Mouse (Mus musculus): Measurements from ENCODE around the gene Cdk14. TPM values are rescaled to one million over a fixed set of nuclear protein-coding genes. Genes with fewer than 3 reads are reported as not detected.

Gene Cdk14
- total and polyA plus RNA-seq, 2 experiments from 2014 or later, result 53.0 to 63.9 TPM

DNA sequence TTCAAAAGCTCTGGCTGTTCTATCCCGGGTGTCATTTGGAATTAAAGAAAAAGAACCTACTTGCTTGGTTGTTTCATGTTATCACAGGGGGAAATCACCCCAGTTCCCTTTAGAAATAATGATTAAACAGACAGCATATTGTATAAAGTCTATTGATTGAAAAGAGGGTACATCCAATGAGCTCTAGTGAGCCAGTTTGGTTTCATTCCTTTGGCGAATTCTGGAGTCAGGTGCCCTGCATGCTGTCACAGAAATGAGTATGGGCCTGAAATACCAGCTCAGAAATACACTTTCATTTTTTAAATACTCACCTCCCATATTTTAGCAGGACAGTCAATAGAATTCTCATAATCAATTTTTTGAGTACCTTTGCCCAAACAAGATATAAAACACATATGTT, 598.1 kb downstream of the Cdk14 start:
- TF ChIP-seq CTCF (IDR thresholded peaks at IDR 0.05; ENCODE audit: low read depth), result no peak
- ATAC-seq (no peak), DNase-seq (ENCODE audit: low spot score) (no peak)
- no peaks in the 10 kb centered on the region for H3K4me1 ChIP-seq (ENCODE audit: insufficient read depth, low read length)
- no peaks in the 10 kb centered on the region for H3K36me3 ChIP-seq (ENCODE audit: insufficient read depth, low read length)
- H3K9ac ChIP-seq (replicated peaks; ENCODE audit: low read length), result no peak overlapping the region
- 35% methylated on average over 2 of the region's 2 CpGs for WGBS
- no peak overlapping the region for H3K4me3 ChIP-seq (ENCODE audit: low read length)
- H3K4me2 ChIP-seq (ENCODE audit: low read depth, low read length), result peak overlapping the region; percentile 29; the same call in 1 of the 2 replicates
- H3K27me3 ChIP-seq (ENCODE audit: insufficient read depth, low read length), result no peaks in the 10 kb centered on the region
- no peak overlapping the region for H3K27ac ChIP-seq
- no peaks in the 10 kb centered on the region for H3K9me3 ChIP-seq (ENCODE audit: low read length)

DNA sequence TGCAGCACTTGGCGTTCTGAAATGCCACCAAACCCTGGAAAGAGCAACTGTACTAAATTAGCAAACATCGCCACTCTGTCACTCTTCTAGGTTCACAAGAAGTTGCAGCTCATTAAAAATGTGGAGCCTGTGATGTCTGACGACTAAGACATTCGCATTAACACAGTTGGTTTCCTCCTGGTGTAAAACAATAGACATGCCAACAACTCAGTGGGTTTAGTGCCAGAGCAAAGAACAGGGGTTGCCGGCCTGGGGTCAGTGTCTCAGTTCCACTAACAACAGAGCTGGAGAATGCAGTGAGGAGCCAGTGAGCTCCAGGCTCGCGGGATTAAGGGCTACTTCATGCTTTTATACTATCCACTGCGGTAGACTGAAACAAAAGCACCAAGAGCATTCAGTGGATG, 598.7 kb downstream of the Cdk14 start:
- H3K27me3 ChIP-seq (ENCODE audit: insufficient read depth, low read length), result no peaks in the 10 kb centered on the region
- TF ChIP-seq CTCF (IDR thresholded peaks at IDR 0.05; ENCODE audit: low read depth), result no peak
- no peak overlapping the region for H3K4me3 ChIP-seq (ENCODE audit: low read length)
- H3K4me2 ChIP-seq (ENCODE audit: low read depth, low read length), result peak overlapping the region; percentile 29
- H3K36me3 ChIP-seq (ENCODE audit: insufficient read depth, low read length), result no peaks in the 10 kb centered on the region
- ATAC-seq (peak; percentile 71), DNase-seq (ENCODE audit: low spot score) (peak; percentile 33)
- no peaks in the 10 kb centered on the region for H3K4me1 ChIP-seq (ENCODE audit: insufficient read depth, low read length)
- no peak overlapping the region for H3K27ac ChIP-seq
- no peak overlapping the region; the same call in 1 of the 2 replicates for H3K9ac ChIP-seq (replicated peaks; ENCODE audit: low read length)
- H3K9me3 ChIP-seq (ENCODE audit: low read length), result no peaks in the 10 kb centered on the region
- 10% methylated on average over 8 of the region's 8 CpGs for WGBS

DNA sequence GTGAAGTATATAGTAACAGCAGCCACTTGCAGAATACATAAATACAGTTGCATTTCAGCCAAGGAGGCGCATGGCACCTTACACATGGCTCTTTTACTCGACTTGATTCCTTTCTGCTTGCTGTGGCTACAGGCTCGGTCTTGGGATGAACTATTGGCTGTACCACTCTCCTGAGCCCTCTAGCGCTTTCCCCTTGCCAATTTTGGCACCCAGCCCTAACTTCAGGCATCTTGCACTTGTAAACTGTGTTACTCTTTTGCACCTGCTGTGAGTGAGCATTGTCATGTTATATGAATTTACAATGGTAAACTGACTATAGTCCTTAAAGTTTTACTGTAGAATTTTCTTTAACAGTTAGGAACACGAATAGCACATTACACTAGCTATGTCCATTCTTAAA, 603.1 kb downstream of the Cdk14 start:
- H3K9me3 ChIP-seq (ENCODE audit: low read length), result no peaks in the 10 kb centered on the region
- H3K27me3 ChIP-seq (ENCODE audit: insufficient read depth, low read length), result no peaks in the 10 kb centered on the region
- H3K9ac ChIP-seq (replicated peaks; ENCODE audit: low read length), result no peak overlapping the region
- H3K36me3 ChIP-seq (ENCODE audit: insufficient read depth, low read length), result no peaks in the 10 kb centered on the region
- H3K4me1 ChIP-seq (ENCODE audit: insufficient read depth, low read length), result peaks cover 3% of the 10 kb centered on the region; the same call in 1 of the 2 replicates
- no peak for ATAC-seq
- no peak overlapping the region for H3K27ac ChIP-seq
- H3K4me2 ChIP-seq (ENCODE audit: low read depth, low read length), result no peak overlapping the region
- H3K4me3 ChIP-seq (ENCODE audit: low read length), result no peak overlapping the region
- TF ChIP-seq CTCF (IDR thresholded peaks at IDR 0.05; ENCODE audit: low read depth), result peak; percentile 40
- DNase-seq (ENCODE audit: low spot score), result peak; percentile 62
- 55% methylated on average over 5 of the region's 5 CpGs for WGBS

DNA sequence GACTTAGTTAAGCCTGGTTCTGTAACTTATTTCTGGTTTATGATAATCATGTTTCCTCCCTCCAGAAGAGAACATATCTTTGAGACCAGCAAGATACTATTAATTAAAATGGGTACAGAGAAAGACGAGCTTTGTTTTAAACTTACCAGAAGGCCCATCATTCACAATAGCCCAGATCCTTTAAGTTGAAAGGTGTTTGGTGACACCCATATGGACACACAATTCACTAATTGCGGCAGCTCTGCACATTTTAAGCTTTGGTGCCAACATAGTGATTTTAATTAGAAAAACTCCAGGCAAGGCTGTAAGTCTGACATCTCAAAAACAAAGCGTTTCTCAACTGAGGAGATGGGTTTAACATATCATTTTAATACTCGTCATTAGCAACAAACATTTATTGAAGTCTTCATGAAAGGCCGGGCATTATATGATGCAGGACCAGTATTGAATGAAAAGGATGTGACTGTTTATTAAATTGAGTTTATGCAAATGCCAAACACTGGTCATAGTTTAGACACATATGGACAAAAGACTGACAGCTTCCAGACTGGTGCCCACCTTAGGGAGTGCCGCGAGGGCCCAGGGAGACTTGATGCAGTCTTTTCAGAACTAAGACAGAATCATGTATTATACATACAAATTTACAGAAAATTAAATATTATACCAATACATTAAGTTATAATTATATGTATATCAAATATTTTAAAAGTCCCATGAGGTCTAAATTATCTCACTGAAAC, 605.5 kb downstream of the Cdk14 start:
- Histone ChIP-seq H3K9me3 (ENCODE audit: low read length) (no peaks in the 10 kb centered on the region), H3K4me1 (ENCODE audit: insufficient read depth, low read length) (peaks cover 3% of the 10 kb centered on the region; the same call in 1 of the 2 replicates), H3K9ac (replicated peaks; ENCODE audit: low read length) (no peak overlapping the region), H3K36me3 (ENCODE audit: insufficient read depth, low read length) (no peaks in the 10 kb centered on the region), H3K4me3 (ENCODE audit: low read length) (no peak overlapping the region), H3K4me2 (ENCODE audit: low read depth, low read length) (no peak overlapping the region), H3K27ac (no peak overlapping the region), H3K27me3 (ENCODE audit: insufficient read depth, low read length) (no peaks in the 10 kb centered on the region)
- TF ChIP-seq CTCF (IDR thresholded peaks at IDR 0.05; ENCODE audit: low read depth), result no peak
- DNase-seq (ENCODE audit: low spot score), result no peak
- WGBS, result 81% methylated on average over 7 of the region's 7 CpGs
- no peak for ATAC-seq

DNA sequence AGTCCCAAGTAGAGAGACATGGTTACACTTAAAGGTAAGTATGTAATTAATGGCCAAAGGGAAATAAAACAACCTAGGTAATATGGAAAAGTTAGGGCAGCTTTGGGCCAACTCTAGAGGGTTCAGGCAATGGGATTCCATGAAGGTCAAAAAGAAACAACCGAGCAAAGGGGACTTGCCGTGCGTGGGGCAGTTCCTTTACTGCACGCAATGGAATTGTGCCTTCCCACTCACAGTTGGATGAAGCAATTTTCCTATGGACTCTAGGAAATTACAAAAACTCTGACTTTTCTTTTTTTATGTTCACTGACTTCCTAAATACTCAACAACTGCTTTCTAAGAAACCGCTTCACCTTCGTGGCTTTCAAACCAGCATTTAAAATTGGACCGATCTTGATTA, 606.8 kb downstream of the Cdk14 start:
- Histone ChIP-seq H3K9ac (replicated peaks; ENCODE audit: low read length) (no peak overlapping the region), H3K4me2 (ENCODE audit: low read depth, low read length) (no peak overlapping the region), H3K4me3 (ENCODE audit: low read length) (no peak overlapping the region), H3K9me3 (ENCODE audit: low read length) (no peaks in the 10 kb centered on the region), H3K36me3 (ENCODE audit: insufficient read depth, low read length) (no peaks in the 10 kb centered on the region), H3K4me1 (ENCODE audit: insufficient read depth, low read length) (peaks cover 3% of the 10 kb centered on the region; the same call in 1 of the 2 replicates), H3K27ac (no peak overlapping the region), H3K27me3 (ENCODE audit: insufficient read depth, low read length) (no peaks in the 10 kb centered on the region)
- no peak for ATAC-seq
- WGBS, result 96% methylated on average over 7 of the region's 7 CpGs
- no peak for DNase-seq (ENCODE audit: low spot score)
- TF ChIP-seq CTCF (IDR thresholded peaks at IDR 0.05; ENCODE audit: low read depth), result no peak

DNA sequence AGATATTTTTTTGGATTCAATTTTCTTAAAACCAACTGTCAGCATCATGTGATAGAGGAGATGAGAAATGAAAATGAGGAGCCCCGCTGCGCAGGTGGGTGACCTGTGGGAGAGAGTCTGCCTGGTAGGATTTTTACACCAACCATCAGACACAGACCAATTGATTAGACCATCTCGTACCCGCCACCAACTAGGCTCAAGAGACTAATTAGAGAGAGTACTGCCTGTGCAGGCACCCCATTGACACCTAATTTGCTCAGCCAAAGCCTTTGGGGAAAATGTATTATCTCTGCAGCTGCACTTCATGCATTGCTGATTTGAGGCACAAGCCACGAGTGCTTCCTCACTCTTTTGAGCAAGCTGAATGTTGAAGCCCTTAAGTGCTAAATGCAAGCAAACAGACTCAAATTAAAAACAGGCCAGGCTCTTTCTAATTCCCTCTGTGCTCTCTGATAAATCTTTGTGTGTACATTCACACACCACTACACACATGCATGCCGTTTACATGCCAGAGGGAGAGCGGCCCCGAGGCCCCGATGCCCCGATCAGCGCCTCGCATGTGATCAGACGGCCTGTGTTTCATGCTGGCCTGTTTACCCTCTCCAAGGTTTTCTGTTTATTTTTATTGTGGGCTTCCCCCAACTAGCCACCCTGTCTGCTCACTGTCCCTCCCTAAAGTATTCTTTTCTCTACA, 607.9 kb downstream of the Cdk14 start:
- no peaks in the 10 kb centered on the region for H3K36me3 ChIP-seq (ENCODE audit: insufficient read depth, low read length)
- H3K9me3 ChIP-seq (ENCODE audit: low read length), result no peaks in the 10 kb centered on the region
- H3K4me1 ChIP-seq (ENCODE audit: insufficient read depth, low read length), result peaks cover 3% of the 10 kb centered on the region; the same call in 1 of the 2 replicates
- H3K27ac ChIP-seq, result 0 out of 2 replicates have a peak overlapping the region, but pooled peaks have one; percentile 1
- H3K4me3 ChIP-seq (ENCODE audit: low read length), result no peak overlapping the region
- no peak overlapping the region for H3K4me2 ChIP-seq (ENCODE audit: low read depth, low read length)
- no peak for TF ChIP-seq CTCF (IDR thresholded peaks at IDR 0.05; ENCODE audit: low read depth)
- DNase-seq (ENCODE audit: low spot score) (peak; percentile 53), ATAC-seq (peak; percentile 69)
- 45% methylated on average over 13 of the region's 13 CpGs for WGBS
- H3K9ac ChIP-seq (replicated peaks; ENCODE audit: low read length), result no peak overlapping the region
- H3K27me3 ChIP-seq (ENCODE audit: insufficient read depth, low read length), result no peaks in the 10 kb centered on the region
